Mouse (Mus musculus) stomach, embryonic 15.5 days (tissue): ENCODE data around the gene Col5a2. TPM values are rescaled to one million over a fixed set of nuclear protein-coding genes. Genes with fewer than 3 reads are reported as not detected.

ENCODE experiments used
- polyA plus RNA-seq: library from polyadenylated mRNA; unstranded; fragments of >200 nt; fragmentation: Nextera tagmentation; extraction: Ambion mirVana; gene quantifications from 2 replicates; pipeline ENCODE4 v1.2.1, GENCODE M21; 2015

Col5a2 gene
- polyA plus RNA-seq, 1 experiment from 2014 or later = 91.0 TPM

Other genes with a start within 250 kb of the Col5a2 start
- 1,953 and 2,022 TPM in 2 replicates for gene Col3a1, start 191.7 kb downstream of the Col5a2 start, polyA plus RNA-seq